Mouse (Mus musculus) heart, postnatal 0 days (tissue): ENCODE measurements around the gene Siae.

Experiments
- CTCF ChIP-seq: IDR thresholded peaks from 2 replicates; pipeline ENCODE4 v1.5.1; 2016; ENCODE audit warnings: antibody characterized with exemption, control low read depth, low read depth
- EP300 ChIP-seq: IDR thresholded peaks from 2 replicates; pipeline ENCODE4 v1.6.1; 2016; ENCODE audit warnings: antibody characterized with exemption, low read depth

DNA sequence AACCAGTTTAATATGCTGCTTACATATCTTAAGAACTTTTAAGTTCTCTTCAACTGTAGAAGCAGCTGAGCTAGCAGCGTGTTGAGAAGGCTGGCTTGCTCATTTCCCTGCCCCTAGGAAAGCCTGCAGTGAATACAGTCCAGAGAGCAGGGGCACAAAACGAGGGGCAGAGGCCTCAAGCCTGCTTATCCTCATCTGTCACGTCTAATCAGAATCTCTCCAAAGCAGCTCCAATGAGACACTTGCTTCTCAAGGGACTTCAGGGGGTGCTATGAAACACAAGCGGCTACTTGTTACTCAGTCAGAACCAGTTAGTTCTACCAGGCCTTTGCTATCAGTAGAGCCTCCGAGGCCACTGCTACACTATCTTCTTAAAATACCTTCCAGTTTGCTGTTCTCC lies 98.3 kb downstream of the Siae start:
- TF ChIP-seq CTCF (no peak), EP300 (no peak)
